Mouse (Mus musculus): ENCODE measurements at regions not wholly inside any gene's neighbourhood (a gene's known extent, or its start where the extent isn't known, plus 50 kb on each side); places are given as distances from the start of the nearest gene placed in this dataset.

DNA sequence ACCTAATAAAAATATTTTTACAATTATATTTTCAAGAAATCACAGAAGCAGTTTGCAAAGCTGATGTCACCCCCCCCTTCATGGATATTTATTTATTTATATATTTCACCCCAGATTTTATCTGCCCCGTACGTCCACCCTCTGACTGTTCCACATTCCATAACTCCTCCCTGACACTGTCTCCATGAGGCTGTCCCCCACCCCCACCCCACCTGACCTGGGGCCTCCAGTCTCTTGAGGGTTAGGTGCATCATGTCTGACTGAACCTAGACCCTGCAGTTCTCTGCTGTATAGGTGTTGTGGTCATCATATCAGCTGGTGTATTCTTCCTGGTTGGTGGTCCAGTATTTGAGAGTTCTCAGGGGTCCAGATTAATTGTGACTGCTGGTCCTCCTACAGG lies 1083.9 kb upstream of the Cadm2 start:
- no peak for DNase-seq (ENCODE audit: low read depth, low spot score)

DNA sequence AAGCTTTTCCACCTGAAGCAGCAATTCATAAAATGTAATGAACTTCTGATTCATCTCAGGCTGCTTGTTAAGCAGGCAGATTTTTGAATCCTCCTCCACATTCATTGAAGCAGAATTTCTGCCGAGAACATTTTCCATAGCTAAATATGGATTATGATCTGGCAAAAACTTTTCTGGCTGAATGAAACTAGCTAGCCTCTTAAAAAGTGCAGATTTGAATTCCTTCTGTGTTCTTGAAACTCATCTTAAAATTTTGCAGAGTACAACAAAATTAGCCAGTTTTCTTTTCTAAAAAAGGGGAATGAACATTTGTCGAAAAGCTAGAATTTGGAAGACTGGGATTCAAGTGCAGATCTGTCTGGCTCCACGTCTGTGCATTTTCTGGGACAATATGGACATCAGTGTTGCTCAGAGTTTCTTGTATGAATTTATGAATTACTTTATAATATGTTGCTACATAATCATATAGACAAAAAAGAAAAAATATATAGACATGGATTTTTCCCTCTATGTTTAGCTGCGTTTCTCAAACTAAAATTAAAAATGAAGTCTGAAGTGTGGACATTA lies 1046.3 kb upstream of the Cadm2 start:
- peak; percentile 66 for DNase-seq (ENCODE audit: low read depth, low spot score)

DNA sequence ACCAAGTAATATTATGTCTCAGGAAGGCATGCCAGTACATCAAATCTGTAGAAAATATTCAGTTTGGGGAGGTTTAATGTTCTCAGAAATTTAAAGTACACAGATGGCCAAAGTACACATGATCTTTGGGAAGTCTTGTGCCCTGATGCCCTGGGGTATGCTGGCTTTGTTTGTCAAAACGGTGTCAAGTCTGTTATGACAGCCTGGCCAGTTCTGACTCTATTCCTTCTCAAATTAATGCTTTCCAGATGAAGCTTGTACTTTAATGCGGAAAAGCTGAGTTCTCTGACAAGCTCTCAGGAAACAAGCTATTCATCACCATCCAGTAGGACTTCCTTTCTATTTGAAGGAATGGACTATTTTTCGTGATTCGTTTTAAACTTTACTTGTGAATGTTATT lies 1037.7 kb upstream of the Cadm2 start:
- DNase-seq (ENCODE audit: low read depth, low spot score) = no peak

DNA sequence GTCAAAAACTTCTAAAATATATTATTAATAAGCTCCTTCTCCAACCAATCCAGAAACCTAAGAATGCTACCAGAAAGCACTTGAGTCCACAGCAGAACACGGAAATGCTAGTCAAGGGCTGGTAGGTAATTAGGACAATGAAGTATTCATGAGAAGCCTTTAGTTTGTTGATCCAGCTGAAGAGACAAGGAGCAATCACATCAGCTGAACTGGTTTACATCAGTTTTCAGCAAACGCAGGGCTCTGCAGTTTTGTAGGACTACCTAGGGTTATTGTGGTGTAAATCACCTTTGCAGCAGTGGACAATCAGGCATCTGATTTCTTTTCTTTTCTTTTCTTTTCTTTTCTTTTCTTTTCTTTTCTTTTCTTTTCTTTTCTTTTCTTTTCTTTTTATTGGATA lies 1007.3 kb upstream of the Cadm2 start:
- DNase-seq (ENCODE audit: low read depth, low spot score) = no peak

DNA sequence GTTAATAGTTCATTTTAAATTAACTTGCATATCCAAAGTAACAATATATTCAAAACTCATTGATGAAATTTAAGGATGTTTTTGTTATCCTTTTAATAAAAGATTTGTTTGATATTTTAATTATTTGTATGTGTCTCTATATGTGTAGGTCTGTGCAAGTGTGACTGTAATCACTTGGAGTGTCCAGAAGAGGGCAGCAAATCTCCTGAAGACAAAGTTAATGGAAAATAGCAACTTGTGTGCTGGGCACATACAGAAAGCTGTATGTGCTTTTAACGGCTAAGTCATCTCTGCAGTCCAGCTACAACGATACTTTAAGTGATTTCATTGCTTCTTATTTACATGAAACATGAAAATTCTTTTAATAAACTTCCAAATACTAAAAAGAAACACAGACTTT lies 993.3 kb upstream of the Cadm2 start:
- no peak for DNase-seq (ENCODE audit: low read depth, low spot score)

Data from brain, embryonic 18.5 days (tissue).